Mouse (Mus musculus) testis, adult 2 months (tissue): ENCODE measurements around the gene Smok3a.
"Not testable (repeated sequence)": the region's sequence is repeated elsewhere in the genome, so short reads cannot be mapped to it uniquely, and the experiment has no call there.

Experiments
- CTCF ChIP-seq: fragments of 200-500 bp; IDR thresholded peaks from 2 replicates; pipeline ENCODE4 v1.5.1; 2012; ENCODE audit warnings: low read depth, mild to moderate bottlenecking, inconsistent platforms, low read length, moderate library complexity; ENCODE audit not compliant: control insufficient read depth, insufficient read depth, insufficient replicate concordance
- POLR2A ChIP-seq: fragments of 200-500 bp; IDR thresholded peaks from 2 replicates; pipeline ENCODE4 v1.6.1; 2012; ENCODE audit warnings: low read depth, mild to moderate bottlenecking, inconsistent platforms, low read length, moderate library complexity; ENCODE audit not compliant: control insufficient read depth

- not testable (repeated sequence) for TF ChIP-seq CTCF, POLR2A
These were observed at the start of gene Smok3a, which contains the start of gene Smok3b for GRCm38 (mm10) chr5:138020961-138021479.
